Mouse (Mus musculus) CH12.LX (cell line): ENCODE measurements around the gene Mturn.

Source experiments
- POLR2A ChIP-seq: IDR thresholded peaks from 2 replicates; pipeline ENCODE4 v1.6.1; 2011; ENCODE audit warnings: low read depth, mild to moderate bottlenecking, improper control_type of control experiment, low read length
- RAD21 ChIP-seq: IDR thresholded peaks from 2 replicates; pipeline ENCODE4 v1.6.1; 2011; ENCODE audit warnings: low read depth, mild to moderate bottlenecking, low read length, improper control_type of control experiment, moderate library complexity
- ZNF384 ChIP-seq: IDR thresholded peaks from 2 replicates; pipeline ENCODE4 v1.6.1; 2012; ENCODE audit warnings: low read depth, low read length, improper control_type of control experiment, inconsistent platforms

DNA sequence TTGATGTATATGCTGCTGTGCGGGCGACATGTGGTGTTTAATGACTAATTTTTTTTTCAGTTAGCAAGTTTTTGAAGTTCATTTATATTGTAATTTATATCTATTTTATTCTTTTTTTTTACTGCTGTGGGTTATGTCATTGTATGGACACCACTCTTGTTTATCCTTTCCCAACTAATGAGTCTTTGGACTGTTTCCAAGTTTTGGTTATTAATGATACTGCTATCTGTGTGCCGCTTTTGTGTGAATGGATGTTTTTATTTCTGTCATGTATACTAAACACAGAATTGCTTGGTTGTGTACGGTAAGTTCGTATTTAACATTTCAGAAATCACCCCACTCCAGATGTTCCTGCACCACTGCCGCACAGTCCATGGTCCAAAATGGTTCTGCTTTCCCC is 23.6 kb upstream of the Mturn start:
- TF ChIP-seq ZNF384 (no peak), RAD21 (no peak), POLR2A (no peak)
